Mouse (Mus musculus) right cerebral cortex, postnatal 36 days (tissue): ENCODE measurements around the gene Cir1.

Experiments used
- DNase-seq, 2 experiments: peaks; one replicate each; pipeline ENCODE4 v3.0.0; 2022; ENCODE audit warnings: low spot score in 2 of 2, mixed read lengths in 1 of 2

Gene Cir1

GRCm38 (mm10) chr2:73312152-73313116 lies at the start of gene Cir1, which contains the start of gene Scrn3:
Gene Cir1 (minus strand): TSS chr2:73312701.
Gene Scrn3 (plus strand): TSS chr2:73312601.
- DNase-seq, result peak; percentile 90 to 93

- no peak for DNase-seq
Observed at GRCm38 (mm10) chr2:73360536-73360935, 48.0 kb upstream of the Cir1 start.

GRCm38 (mm10) chr2:73359941-73360340 lies 47.4 kb upstream of the Cir1 start:
- DNase-seq, result no peak

- no peak for DNase-seq
Observed at GRCm38 (mm10) chr2:73357004-73357403, 44.5 kb upstream of the Cir1 start.

GRCm38 (mm10) chr2:73351927-73352374 lies 39.5 kb upstream of the Cir1 start:
- no peak for DNase-seq

- no peak for DNase-seq
Observed at GRCm38 (mm10) chr2:73351496-73351895, 39.0 kb upstream of the Cir1 start.

GRCm38 (mm10) chr2:73348221-73348620 lies 35.7 kb upstream of the Cir1 start:
- no peak for DNase-seq

GRCm38 (mm10) chr2:73347766-73348165 lies 35.3 kb upstream of the Cir1 start:
- DNase-seq, result no peak

- no peak for DNase-seq
Observed at GRCm38 (mm10) chr2:73347136-73347535, 34.6 kb upstream of the Cir1 start.

- DNase-seq, result peak; percentile 31 to 49
Observed at GRCm38 (mm10) chr2:73346345-73347086, 34.0 kb upstream of the Cir1 start.

GRCm38 (mm10) chr2:73345204-73345603 lies 32.7 kb upstream of the Cir1 start:
- DNase-seq, result no peak

- no peak for DNase-seq
Observed at GRCm38 (mm10) chr2:73343701-73344100, 31.2 kb upstream of the Cir1 start.

- DNase-seq, result no peak
Observed at GRCm38 (mm10) chr2:73338415-73338814, 25.9 kb upstream of the Cir1 start.

GRCm38 (mm10) chr2:73335949-73336348 lies 23.4 kb upstream of the Cir1 start:
- no peak for DNase-seq

- no peak for DNase-seq
Observed at GRCm38 (mm10) chr2:73325871-73326270, 13.4 kb upstream of the Cir1 start.

GRCm38 (mm10) chr2:73322991-73323390 lies 10.5 kb upstream of the Cir1 start:
- no peak for DNase-seq

- DNase-seq, result no peak
Observed at GRCm38 (mm10) chr2:73319218-73319617, 6.7 kb upstream of the Cir1 start.

GRCm38 (mm10) chr2:73317426-73317825 lies 4.9 kb upstream of the Cir1 start:
- no peak for DNase-seq

- no peak for DNase-seq
Observed at GRCm38 (mm10) chr2:73314311-73314710, 1.8 kb upstream of the Cir1 start.

GRCm38 (mm10) chr2:73313117-73313501 lies 608 bp upstream of the Cir1 start:
- peak in 1 of 2 experiments; percentile 12 for DNase-seq

- DNase-seq, result no peak
Observed at GRCm38 (mm10) chr2:73306006-73306405, 6.5 kb downstream of the Cir1 start.

- DNase-seq, result no peak
Observed at GRCm38 (mm10) chr2:73304506-73304905, 8.0 kb downstream of the Cir1 start.

- no peak for DNase-seq
Observed at GRCm38 (mm10) chr2:73302722-73303121, 9.8 kb downstream of the Cir1 start.
